Mouse (Mus musculus): ENCODE data around the gene Mfsd1. TPM values are rescaled to one million over a fixed set of nuclear protein-coding genes. Genes with fewer than 3 reads are reported as not detected.

Gene Mfsd1
- total RNA-seq, 4 experiments from 2014 or later: 21.8 to 30.5 (median 26.6) TPM

- DNase-seq (ENCODE audit: low spot score): no peak
Observed at GRCm38 (mm10) chr3:67624629-67625028, 42.1 kb downstream of the Mfsd1 start.

GRCm38 (mm10) chr3:67643135-67643534, 60.6 kb downstream of the Mfsd1 start:
- no peak for DNase-seq (ENCODE audit: low spot score)

GRCm38 (mm10) chr3:67645640-67646466, 63.3 kb downstream of the Mfsd1 start:
- DNase-seq (ENCODE audit: low spot score): no peak

Other genes starting within 250 kb of the Mfsd1 start
- gene Mlf1, start 208.6 kb upstream of the Mfsd1 start, total RNA-seq (2022): 100 to 1,000 TPM; 135 to 199 (median 160) TPM
- not detected for gene Gm17402, start 207.6 kb upstream of the Mfsd1 start, total RNA-seq (2022)
- gene Gfm1, start 152.6 kb upstream of the Mfsd1 start, total RNA-seq (2022): 100 to 1,000 TPM; 204 to 236 (median 226) TPM
- 1 to 10 TPM; 1.9 to 4.3 (median 3.3) TPM for gene Lxn, start 118.8 kb upstream of the Mfsd1 start, total RNA-seq (2022)
- 1 to 10 TPM in 2 of 4 experiments, under 1 TPM in 2; 0.46 to 1.4 (median 0.90) TPM for gene Rarres1, start 67.2 kb upstream of the Mfsd1 start, total RNA-seq (2022)

Measured in heart, adult 8-10 months (tissue).